Mouse (Mus musculus): ENCODE results near the gene Bad. TPM values are rescaled to one million over a fixed set of nuclear protein-coding genes. Genes with fewer than 3 reads are reported as not detected.

Gene Bad
- total and polyA plus RNA-seq, 2 experiments from 2014 or later = 46.8 to 60.7 TPM

DNA sequence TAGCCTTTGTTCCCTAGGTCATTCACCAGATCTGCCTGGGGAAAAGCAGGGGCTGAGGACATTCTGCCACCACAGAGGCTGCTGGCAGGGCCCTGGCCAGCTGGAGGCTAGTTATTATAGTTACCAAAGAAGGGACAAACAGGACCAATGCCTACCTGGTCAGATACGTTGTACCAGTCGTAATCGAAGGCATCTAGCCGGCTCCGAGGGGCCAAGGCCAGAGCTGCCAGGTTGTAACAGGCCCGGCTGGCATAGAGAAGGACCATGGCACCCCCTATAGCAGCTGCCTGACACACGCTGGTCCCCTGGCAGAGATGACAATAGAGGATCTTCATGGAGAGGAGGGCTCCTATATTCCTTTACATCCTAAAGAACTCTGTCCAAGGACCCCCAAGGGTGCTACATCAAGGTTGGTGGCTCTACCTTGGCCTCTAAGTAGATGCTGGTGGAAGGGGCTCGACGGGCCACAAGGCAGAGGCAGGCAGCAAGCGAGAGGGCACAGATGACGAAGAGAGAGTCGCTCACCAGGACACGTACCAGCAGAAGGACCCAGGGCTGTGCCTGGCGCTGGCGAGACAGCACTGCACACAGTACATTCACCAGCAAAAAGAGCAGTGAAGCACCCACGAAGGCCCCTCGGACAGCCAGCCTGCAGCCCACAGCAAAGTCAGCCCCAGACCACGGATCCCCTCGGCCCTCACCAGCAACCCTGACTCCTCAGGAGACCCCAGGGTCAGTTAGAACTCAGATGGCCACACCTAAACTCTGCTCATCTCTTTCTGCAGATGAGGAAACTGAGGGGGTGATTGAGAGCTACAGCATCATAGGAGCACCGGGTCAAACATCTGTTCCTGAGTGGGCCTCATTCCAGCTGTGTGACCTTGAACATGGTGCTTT, 2.3 kb upstream of the Bad start:
- peaks cover 19% of the 10 kb centered on the region for H3K27me3 ChIP-seq (ENCODE audit: control insufficient read depth, insufficient read depth, low read length)
- no peak for DNase-seq (ENCODE audit: low spot score)
- TF ChIP-seq CTCF (IDR thresholded peaks at IDR 0.05; ENCODE audit: low read depth) (no peak), EP300 (IDR thresholded peaks at IDR 0.05; ENCODE audit: low read depth) (no peak)
- no peak overlapping the region for H3K9ac ChIP-seq (replicated peaks; ENCODE audit: low read depth, low read length)
- 89% methylated on average over 20 of the region's 20 CpGs for WGBS
- no peak overlapping the region for H3K4me3 ChIP-seq (ENCODE audit: low read depth, low read length)
- H3K4me1 ChIP-seq (ENCODE audit: control insufficient read depth, insufficient read depth) = peaks cover 19% of the 10 kb centered on the region
- no peaks in the 10 kb centered on the region for H3K36me3 ChIP-seq (replicated peaks; ENCODE audit: control insufficient read depth, insufficient read depth, low read length)
- H3K9me3 ChIP-seq (replicated peaks; ENCODE audit: control insufficient read depth, low read length) = no peaks in the 10 kb centered on the region
- no peak for ATAC-seq (ENCODE audit: insufficient read depth, low read depth)
- H3K27ac ChIP-seq (ENCODE audit: low read depth) = no peak overlapping the region
- H3K4me2 ChIP-seq (ENCODE audit: low read depth, low read length) = no peak overlapping the region

DNA sequence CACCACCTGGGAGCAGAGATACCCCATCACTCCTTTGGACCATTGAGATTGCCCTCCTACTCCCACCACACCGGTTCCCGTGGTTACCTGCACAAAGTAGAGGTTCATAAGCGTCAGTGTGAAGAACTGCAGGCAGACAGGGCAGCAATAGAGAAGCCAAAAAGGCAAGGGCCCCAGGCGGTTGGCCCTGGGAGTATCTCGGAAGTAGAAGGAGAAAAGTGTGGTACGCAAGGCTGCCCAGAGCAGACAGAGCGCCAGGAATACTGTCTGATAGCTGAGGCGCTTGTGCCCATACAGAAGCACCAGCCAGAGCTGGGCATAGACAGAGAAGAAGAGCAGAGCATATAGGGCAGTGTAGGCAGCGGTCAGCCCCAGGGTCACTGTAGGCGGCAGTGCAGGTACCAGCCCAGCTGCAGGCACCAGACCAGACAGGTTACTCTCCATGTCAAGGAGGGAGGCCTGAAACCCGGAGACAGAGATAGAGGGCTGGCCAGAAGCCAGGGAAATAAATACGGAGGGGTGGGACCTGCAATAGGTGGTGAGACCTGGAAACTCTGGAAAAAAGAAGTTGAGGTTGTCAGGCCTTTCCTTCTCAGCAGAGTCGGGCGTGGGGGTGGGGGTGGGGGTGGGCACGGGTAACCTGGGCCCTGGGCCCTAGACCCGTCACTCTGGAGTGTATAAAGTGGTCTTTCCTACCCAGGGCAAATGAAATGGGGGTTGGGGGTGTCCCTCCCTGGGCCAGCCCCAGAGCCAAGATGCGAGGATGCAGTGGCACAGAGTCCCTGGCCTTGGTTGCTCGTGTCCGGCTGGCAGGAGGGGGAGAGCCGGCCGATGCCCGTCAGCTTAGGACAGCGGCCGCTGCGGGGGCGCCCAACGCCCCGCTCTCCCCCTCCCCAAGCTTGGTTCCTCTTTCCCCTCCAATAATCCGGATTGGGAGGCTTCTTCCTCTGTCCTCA, 987 bp upstream of the Bad start:
- 16% methylated on average over 29 of the region's 29 CpGs for WGBS
- ATAC-seq (ENCODE audit: insufficient read depth, low read depth) = no peak
- DNase-seq (ENCODE audit: low spot score) = no peak
- Histone ChIP-seq H3K27me3 (ENCODE audit: control insufficient read depth, insufficient read depth, low read length) (peaks cover 6% of the 10 kb centered on the region), H3K36me3 (replicated peaks; ENCODE audit: control insufficient read depth, insufficient read depth, low read length) (no peaks in the 10 kb centered on the region), H3K4me1 (ENCODE audit: control insufficient read depth, insufficient read depth) (peaks cover 19% of the 10 kb centered on the region), H3K4me3 (ENCODE audit: low read depth, low read length) (peak overlapping the region; percentile 72), H3K27ac (ENCODE audit: low read depth) (0 out of 2 replicates have a peak overlapping the region, but pooled peaks have one; percentile 9), H3K9ac (replicated peaks; ENCODE audit: low read depth, low read length) (peak overlapping the region; percentile 61), H3K9me3 (replicated peaks; ENCODE audit: control insufficient read depth, low read length) (no peaks in the 10 kb centered on the region), H3K4me2 (ENCODE audit: low read depth, low read length) (peak overlapping the region; percentile 87)
- TF ChIP-seq EP300 (IDR thresholded peaks at IDR 0.05; ENCODE audit: low read depth) = no peak
- no peak for TF ChIP-seq CTCF (IDR thresholded peaks at IDR 0.05; ENCODE audit: low read depth)

DNA sequence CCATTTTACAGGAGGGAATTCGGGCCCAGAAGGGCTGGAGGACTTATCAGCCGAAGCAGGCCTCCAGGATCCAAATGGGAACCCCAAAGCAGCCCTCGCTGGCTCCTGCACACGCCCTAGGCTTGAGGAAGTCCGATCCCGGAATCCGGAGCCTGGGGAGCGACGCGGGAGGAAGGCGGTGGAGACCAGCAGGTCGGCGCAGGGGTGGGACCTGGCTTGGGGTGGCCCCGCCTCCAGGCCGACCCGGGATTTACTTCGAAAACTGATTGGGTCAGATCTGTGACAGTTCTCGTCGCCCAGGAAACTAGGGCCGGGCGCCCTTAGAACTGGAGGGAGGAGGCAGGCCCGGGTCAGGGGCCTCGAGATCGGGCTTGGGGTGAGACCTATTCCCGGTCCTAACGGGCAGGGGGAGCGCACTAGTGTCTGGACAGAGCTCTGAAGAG, 609 bp downstream of the Bad start, which contains the start of gene Gpr137:
Gpr137 (minus strand) TSS at position 232 of the 443 bp plus-strand sequence.
- H3K27ac ChIP-seq (ENCODE audit: low read depth) = peak within 1 kb of the TSS; percentile 84
- peak within 1 kb of the TSS; percentile 87 for H3K4me2 ChIP-seq (ENCODE audit: low read depth, low read length)
- DNase-seq (ENCODE audit: low spot score) = peak; percentile 92
- H3K36me3 ChIP-seq (replicated peaks; ENCODE audit: control insufficient read depth, insufficient read depth, low read length) = 0 out of 2 replicates have a peak, but pooled peaks cover 4% of the 10 kb centered on the region
- H3K27me3 ChIP-seq (ENCODE audit: control insufficient read depth, insufficient read depth, low read length) = no peaks in the 10 kb centered on the region
- H3K9ac ChIP-seq (replicated peaks; ENCODE audit: low read depth, low read length) = peak within 1 kb of the TSS; percentile 61
- H3K4me3 ChIP-seq (ENCODE audit: low read depth, low read length) = peak within 1 kb of the TSS; percentile 72
- ATAC-seq (ENCODE audit: insufficient read depth, low read depth) = peak; percentile 90
- no peaks in the 10 kb centered on the region for H3K9me3 ChIP-seq (replicated peaks; ENCODE audit: control insufficient read depth, low read length)
- WGBS = under 1% methylated on average over 27 of the region's 27 CpGs
- peaks cover 19% of the 10 kb centered on the region for H3K4me1 ChIP-seq (ENCODE audit: control insufficient read depth, insufficient read depth)
- no peak for TF ChIP-seq CTCF (IDR thresholded peaks at IDR 0.05; ENCODE audit: low read depth)
- TF ChIP-seq EP300 (IDR thresholded peaks at IDR 0.05; ENCODE audit: low read depth) = no peak

DNA sequence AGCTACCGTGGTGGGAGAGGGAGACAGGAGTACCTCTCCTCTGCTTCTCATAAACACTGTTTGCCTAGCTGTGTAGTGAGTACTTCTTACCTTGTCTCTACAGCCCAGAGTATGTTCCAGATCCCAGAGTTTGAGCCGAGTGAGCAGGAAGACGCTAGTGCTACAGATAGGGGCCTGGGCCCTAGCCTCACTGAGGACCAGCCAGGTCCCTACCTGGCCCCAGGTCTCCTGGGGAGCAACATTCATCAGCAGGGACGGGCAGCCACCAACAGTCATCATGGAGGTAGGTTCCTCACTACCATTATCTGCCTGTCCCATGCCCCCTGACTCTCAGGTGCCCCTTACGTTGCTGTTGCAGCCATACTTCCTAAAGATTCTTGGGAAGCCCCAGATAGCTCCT, 1.1 kb downstream of the Bad start:
- peak overlapping the region; percentile 72 for H3K4me3 ChIP-seq (ENCODE audit: low read depth, low read length)
- TF ChIP-seq EP300 (IDR thresholded peaks at IDR 0.05; ENCODE audit: low read depth) = no peak
- TF ChIP-seq CTCF (IDR thresholded peaks at IDR 0.05; ENCODE audit: low read depth) = no peak
- no peak for ATAC-seq (ENCODE audit: insufficient read depth, low read depth)
- H3K27me3 ChIP-seq (ENCODE audit: control insufficient read depth, insufficient read depth, low read length) = no peaks in the 10 kb centered on the region
- H3K36me3 ChIP-seq (replicated peaks; ENCODE audit: control insufficient read depth, insufficient read depth, low read length) = 0 out of 2 replicates have a peak, but pooled peaks cover 4% of the 10 kb centered on the region
- H3K9ac ChIP-seq (replicated peaks; ENCODE audit: low read depth, low read length) = peak overlapping the region; percentile 61
- H3K4me2 ChIP-seq (ENCODE audit: low read depth, low read length) = peak overlapping the region; percentile 87
- H3K9me3 ChIP-seq (replicated peaks; ENCODE audit: control insufficient read depth, low read length) = no peaks in the 10 kb centered on the region
- 26% methylated on average over 5 of the region's 5 CpGs for WGBS
- peak overlapping the region; percentile 84 for H3K27ac ChIP-seq (ENCODE audit: low read depth)
- no peak for DNase-seq (ENCODE audit: low spot score)
- peaks cover 19% of the 10 kb centered on the region for H3K4me1 ChIP-seq (ENCODE audit: control insufficient read depth, insufficient read depth)

DNA sequence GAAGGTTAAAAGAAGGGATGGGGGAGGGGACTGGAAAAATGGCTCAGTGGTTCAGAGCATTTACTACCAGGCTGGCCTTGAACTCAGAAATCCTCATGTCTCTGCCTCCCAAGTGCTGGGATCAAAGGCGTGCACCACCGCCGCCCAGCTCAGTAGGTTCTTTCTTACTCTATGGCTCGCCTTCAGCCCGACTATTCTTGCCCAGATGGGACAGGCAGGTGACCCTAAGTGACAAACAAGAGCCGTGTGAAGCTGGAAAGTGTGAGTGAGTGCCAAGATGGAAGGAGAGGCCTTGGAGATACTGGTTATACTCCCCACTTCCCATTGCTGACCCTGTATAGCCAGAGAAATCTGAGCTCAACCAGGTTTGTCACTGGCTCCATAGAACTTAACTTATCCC, 2.0 kb downstream of the Bad start:
- Histone ChIP-seq H3K4me3 (ENCODE audit: low read depth, low read length) (no peak overlapping the region), H3K9me3 (replicated peaks; ENCODE audit: control insufficient read depth, low read length) (no peaks in the 10 kb centered on the region), H3K36me3 (replicated peaks; ENCODE audit: control insufficient read depth, insufficient read depth, low read length) (0 out of 2 replicates have a peak, but pooled peaks cover 4% of the 10 kb centered on the region), H3K4me1 (ENCODE audit: control insufficient read depth, insufficient read depth) (peaks cover 19% of the 10 kb centered on the region), H3K9ac (replicated peaks; ENCODE audit: low read depth, low read length) (no peak overlapping the region), H3K27ac (ENCODE audit: low read depth) (no peak overlapping the region), H3K4me2 (ENCODE audit: low read depth, low read length) (no peak overlapping the region), H3K27me3 (ENCODE audit: control insufficient read depth, insufficient read depth, low read length) (no peaks in the 10 kb centered on the region)
- ATAC-seq (ENCODE audit: insufficient read depth, low read depth) = no peak
- WGBS = 90% methylated on average over 6 of the region's 6 CpGs
- DNase-seq (ENCODE audit: low spot score) = no peak
- TF ChIP-seq CTCF (IDR thresholded peaks at IDR 0.05; ENCODE audit: low read depth) (no peak), EP300 (IDR thresholded peaks at IDR 0.05; ENCODE audit: low read depth) (no peak)

Data from heart, postnatal 0 days (tissue).